Mouse (Mus musculus) frontal cortex, postnatal 25 days (tissue): ENCODE data around the gene Olfr418.
"Not testable (repeated sequence)": the region's sequence is repeated elsewhere in the genome, so short reads cannot be mapped to it uniquely, and the experiment has no call there.

Source experiments
- DNase-seq, 2 experiments: peaks; one replicate each; pipeline ENCODE4 v3.0.0; 2022; ENCODE audit warnings: low spot score in 2 of 2

Olfr418 gene

DNA sequence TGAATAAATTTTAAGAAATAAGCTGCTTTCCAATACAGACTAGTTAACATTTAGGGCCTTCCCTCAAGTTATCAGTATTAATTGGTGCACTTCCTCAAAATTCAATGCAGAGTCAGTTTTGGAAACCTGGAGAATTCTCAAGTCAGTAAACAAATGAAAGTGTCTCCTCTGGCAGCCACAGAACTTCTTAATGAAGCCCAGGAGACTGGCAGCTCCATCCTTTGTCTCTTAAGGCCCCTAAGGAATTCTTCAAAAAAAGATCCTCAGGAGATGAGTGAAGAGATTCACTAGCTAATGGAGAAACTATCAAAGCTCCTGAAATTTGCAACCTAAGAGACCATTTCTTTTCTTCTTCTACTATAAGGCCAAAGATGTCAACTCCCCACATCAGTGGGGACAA is at the start of gene Olfr418:
TSS of gene Olfr418 (plus strand) at position 301 of the 400 bp plus-strand sequence.
- no peak for DNase-seq

DNA sequence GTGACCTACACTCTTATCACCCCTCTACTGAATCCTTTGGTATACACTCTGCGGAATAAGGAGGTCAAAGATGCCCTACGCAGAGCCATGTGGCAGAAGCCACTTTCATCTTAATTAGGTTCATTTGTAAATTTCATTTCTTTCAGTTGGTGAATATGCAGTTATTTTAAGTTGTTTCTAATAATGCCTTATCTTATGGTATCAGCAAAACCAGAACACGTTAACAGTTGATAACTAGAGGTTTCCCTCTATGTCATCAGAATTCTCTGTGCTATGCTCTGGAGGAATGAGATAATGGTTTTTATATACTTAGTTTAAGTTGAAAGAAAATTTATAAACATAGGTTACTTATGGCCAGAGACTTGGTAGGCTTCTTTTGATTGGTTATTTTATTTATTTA is 49.3 kb upstream of the Olfr418 start:
- no peak for DNase-seq

DNA sequence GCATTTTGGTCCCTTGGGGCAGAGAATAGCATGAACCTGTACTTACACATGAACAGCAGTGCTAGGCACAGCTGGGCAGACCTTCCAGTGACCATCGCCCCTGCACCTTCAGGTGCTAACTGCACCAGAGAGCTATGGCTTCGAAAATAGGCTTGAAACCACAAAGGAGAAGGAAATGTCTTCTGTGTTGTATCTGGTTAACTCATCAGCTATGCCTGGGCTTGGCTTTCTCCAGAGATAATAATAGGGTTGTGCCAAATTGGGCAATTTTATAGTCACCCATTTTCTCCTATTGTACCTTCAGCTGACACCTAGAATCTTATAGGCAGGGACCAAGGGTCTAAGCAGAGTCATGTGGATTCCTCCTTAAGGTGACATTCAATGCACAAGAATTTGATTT is 38.7 kb upstream of the Olfr418 start, which contains the start of gene Fcer1a:
TSS of gene Fcer1a (minus strand) at position 134 of the 400 bp plus-strand sequence.
- DNase-seq = no peak

DNA sequence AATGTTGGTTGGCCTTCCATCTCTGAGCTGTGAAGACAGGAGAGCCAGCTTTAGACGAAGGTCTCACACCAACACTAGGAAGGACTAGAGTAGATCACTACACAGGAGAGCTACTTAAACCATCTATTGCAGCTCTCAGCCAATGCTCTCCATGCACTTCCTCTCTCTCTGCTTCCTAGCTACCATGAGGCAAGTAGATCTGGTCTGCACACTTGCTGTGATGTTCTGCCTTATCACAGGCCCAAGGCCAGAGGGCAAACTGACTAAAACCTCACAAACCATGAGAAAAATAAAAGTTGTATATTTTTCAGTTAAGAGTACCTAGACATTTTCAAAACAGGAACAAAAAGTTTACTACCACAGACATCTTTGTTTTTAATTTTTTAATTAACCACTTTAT is 28.8 kb upstream of the Olfr418 start:
- not testable (repeated sequence) for DNase-seq

DNA sequence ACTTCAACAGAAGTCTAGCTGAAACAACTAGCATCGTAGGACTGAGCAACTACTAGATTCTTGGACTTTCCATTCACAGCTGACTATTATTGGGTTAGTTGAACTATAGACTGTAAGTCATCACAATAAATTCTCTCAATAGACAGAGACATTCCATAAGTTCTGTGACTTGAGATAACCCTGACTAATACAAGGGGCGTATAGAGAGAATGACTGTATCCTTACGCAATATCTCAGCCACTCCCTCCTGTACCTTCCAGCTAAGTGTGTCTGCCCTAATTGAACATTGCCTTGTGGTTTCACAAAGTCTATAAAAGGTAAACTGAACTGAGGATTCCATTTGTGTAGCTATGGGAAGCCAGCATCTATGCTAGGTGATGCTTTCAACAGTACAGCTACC is 15.9 kb upstream of the Olfr418 start:
- DNase-seq = no peak

DNA sequence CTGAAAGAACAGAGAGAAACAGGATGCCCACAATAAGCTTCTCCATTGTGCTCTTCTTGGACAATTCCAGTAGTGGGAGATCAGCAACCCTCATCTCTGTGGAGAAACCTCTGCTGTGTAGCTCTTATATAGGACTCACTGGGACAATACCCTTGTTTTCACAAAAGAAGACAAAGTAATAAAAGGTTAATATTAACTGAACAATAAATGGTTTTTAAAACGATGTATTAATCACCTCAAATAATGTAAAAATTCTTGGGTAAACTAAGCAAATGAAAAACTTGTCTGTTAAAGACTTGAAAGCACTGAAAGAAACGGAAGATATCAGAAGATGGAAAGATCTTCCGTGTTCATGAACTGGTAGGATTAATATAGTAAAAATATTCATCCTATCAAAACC is 11.9 kb downstream of the Olfr418 start, which contains the start of gene Mptx2:
TSS of gene Mptx2 (minus strand) at position 101 of the 400 bp plus-strand sequence.
- no peak for DNase-seq

DNA sequence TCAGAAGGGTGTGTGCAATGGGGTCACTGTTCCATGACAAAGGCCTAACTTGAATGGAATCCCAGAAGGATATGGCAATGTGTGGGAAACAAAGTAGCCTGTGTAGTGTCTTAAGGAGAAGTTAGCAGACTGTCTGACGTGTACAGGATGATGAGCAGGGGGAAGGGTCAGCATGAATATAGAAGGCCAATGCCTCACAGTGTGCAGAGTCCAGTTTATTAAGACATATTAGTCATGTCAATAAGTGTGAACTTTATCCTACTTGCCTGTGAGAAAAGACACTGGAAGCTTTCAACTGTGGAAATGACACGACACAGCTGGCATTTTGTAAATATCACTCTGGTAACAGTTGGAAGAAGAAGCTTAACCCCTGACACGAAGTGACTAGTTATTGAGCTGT is 37.0 kb downstream of the Olfr418 start:
- DNase-seq = not testable (repeated sequence)

DNA sequence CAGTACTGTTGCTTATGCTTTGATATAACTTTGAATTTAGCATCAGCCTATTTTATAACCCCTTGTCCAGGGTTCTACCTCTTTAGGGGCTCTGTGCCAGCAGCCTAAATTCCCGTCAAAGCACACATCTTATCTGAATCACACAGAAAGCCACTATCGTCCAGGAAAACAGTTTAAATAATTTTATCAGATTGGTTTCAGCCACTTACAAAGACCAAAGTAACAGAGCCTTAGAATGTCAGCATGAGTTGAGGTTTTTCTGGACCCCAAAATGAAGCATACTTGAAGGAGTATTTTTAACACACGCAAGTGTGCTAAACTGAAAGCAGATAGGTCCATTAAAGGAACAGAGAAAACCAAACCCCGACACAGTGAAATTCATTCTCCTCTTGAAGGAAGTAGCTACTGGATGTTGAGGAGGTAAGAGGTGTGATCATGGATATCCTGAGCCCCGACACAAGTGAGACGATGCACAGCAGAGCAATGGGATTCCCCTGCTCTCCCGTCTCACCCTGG is 47.8 kb downstream of the Olfr418 start:
- DNase-seq = not testable (repeated sequence)

DNA sequence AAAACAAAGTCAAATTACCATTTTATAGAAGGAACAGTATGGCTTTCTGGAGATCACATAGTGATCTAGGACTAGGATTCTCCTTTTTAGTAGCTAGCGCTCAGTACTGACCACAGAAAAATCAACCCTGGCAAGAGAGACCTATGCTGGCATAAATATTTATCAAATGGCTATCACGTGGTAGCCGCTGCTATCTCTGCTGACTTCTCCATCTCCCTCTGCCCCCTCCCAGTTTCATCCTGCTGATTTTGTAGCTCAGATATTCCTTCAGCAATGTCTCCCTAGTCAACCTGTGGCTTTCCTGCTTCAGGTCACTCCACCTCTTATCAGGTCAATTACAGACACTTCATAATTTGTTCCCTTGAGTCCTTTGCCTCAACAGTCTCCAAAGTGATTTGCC is 49.9 kb downstream of the Olfr418 start:
- no peak for DNase-seq

DNA sequence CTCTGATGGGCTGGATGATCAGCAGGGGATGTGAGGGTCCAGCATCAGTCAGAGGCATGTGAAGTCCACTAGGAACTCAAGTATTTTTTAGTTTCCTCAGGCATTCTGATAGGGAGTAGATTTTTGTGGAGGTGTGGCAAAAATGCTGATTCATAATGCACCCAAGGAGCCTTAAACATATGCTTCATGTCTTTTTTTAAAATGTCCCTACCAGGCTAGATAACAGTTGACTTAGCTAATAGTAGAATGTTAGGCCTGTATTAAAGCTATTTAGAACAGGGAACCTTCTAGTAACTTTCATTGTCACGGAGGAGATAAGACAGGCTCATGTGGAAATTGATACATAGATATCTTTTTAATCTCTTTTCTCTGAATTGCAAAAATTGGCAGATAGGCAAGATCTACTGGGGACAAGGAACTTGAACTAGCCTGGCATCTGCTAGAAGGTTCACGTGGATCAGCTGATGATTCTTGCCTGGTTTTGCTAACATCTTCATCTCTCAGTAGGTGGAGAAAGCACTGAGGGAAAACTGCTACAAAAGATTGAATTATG is 52.2 kb downstream of the Olfr418 start:
- DNase-seq = no peak

DNA sequence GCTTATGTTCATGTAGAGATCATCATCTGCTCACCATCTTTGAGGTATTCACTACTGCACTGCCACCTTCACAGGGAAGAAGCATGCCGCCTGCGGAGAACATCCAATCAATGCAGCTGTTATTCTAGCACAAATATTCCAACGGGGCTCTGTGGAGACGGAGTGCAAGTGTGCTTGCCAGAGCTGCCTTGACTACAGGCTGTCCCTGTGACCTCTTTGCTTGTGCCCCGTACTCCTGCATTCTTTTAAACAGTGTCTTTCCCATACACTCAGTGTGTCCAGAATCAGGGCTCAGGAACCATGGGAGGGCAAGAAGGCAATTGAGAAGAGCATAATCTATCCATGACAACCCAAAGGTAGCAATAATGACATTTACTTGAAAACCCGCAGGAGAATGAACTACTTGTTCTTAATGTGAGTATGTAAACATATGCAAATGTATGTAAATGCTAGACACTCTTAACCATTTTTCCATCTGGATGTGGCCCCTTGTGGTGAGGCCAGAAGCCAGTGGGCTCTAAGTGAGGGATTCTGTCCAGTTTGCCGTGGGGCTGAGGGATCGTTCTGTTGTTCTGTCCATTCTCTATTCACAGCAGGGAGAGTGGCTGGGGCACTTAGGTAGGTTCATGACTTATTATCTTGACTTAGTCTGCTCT is 55.9 kb downstream of the Olfr418 start:
- no peak for DNase-seq

DNA sequence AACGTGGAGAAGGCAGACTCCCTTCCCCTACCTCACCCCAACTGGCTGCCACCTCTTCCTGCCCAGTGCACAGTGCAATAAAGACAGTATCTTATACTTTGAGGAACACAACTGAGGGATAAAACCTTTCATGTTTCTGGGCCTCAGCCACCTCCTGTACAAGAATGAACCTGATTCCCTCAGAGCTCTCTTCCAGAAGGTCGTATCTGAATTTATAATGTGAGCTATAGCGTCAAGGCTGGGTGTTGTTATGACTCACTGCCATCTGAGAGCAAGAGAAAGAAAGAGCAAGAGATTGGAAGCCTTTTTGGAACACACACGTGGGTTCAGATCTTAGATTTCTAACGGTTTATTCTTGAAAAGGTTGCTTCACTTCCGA is 56.4 kb downstream of the Olfr418 start:
- no peak for DNase-seq
